Mouse (Mus musculus) embryonic facial prominence, embryonic 10.5 days (tissue): Measurements from ENCODE around the gene Sertad3. TPM values are rescaled to one million over a fixed set of nuclear protein-coding genes. Genes with fewer than 3 reads are reported as not detected.

ENCODE experiments used
- DNase-seq: peaks from one replicate; pipeline ENCODE4 v3.0.0-alpha.2; 2017; ENCODE audit warnings: low spot score
- H3K27ac ChIP-seq: fragments of 300-500 bp; sonication (generic); replicated peaks from 2 replicates; pipeline ENCODE4 v1.5.1; 2016; ENCODE audit warnings: mild to moderate bottlenecking
- H3K27me3 ChIP-seq: fragments of 300-500 bp; sonication (generic); replicated peaks from 2 replicates; pipeline ENCODE4 v1.6.1; 2016; ENCODE audit warnings: low read depth, mild to moderate bottlenecking; ENCODE audit not compliant: poor library complexity, severe bottlenecking
- H3K36me3 ChIP-seq: fragments of 300-500 bp; sonication (generic); replicated peaks from 2 replicates; pipeline ENCODE4 v1.6.1; 2016; ENCODE audit warnings: mild to moderate bottlenecking, moderate library complexity
- H3K4me1 ChIP-seq: fragments of 300-500 bp; sonication (generic); 2 replicates; pipeline ENCODE4 v1.6.1; 2016
- H3K4me3 ChIP-seq: fragments of 300-500 bp; sonication (generic); 2 replicates; pipeline ENCODE4 v1.5.1; 2016; ENCODE audit warnings: mild to moderate bottlenecking, moderate library complexity
- H3K9me3 ChIP-seq: fragments of 300-500 bp; sonication (generic); 2 replicates; pipeline ENCODE4 v1.6.1; 2016; ENCODE audit warnings: mild to moderate bottlenecking
- WGBS: fragments of 180-500 bp; shearing (Covaris S2); methylation state at CpG from one replicate; pipeline ENCODE4 v1.1.7; 2016; 5-methylcytosine and 5-hydroxymethylcytosine counted together
- polyA plus RNA-seq: library from polyadenylated mRNA; unstranded; fragments of >200 nt; fragmentation: Nextera tagmentation; extraction: Ambion mirVana; gene quantifications from 2 replicates; pipeline ENCODE4 v1.2.1, GENCODE M21; 2016

Sertad3 gene
- polyA plus RNA-seq, 1 experiment from 2014 or later: 26.2 TPM

DNA sequence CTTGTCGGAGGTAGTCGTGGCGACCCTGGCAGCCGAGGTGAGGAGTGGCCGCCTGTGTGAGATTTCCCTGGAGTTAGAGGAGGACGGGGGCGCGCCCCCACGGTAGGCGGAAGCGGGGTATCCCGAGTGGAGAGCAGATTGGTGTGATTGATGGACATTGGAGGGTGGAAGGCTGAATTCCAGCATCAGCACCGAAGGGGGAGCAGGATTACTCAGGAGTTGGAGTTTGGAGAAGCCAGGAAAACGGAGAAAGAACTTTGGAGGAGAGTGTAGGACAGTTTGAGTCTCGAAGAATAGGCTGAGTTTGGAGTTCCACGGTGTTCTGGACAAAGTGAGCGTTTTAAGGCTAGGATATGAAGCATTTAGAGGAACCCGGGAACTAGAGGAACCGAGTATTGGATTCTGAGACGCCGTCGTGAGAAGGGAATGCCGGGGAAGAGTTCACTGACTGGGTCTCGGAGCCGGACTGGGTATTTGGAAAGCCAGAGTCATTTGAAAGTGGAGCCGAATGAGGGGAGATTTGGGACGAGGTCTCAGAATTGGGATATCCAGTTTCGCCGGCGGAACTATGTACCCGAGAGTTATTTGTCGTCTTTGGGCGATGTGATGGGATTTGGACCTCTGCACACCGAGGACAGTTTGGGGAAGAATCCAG, 394 bp downstream of the Sertad3 start:
- H3K36me3 ChIP-seq: peaks cover 28% of the 10 kb centered on the region
- H3K4me3 ChIP-seq: peak overlapping the region; percentile 79
- no peaks in the 10 kb centered on the region for H3K9me3 ChIP-seq
- H3K27ac ChIP-seq: peak overlapping the region; percentile 91
- no peaks in the 10 kb centered on the region for H3K27me3 ChIP-seq
- WGBS: under 1% methylated on average over 34 of the region's 34 CpGs
- peaks cover 15% of the 10 kb centered on the region for H3K4me1 ChIP-seq
- DNase-seq: no peak

DNA sequence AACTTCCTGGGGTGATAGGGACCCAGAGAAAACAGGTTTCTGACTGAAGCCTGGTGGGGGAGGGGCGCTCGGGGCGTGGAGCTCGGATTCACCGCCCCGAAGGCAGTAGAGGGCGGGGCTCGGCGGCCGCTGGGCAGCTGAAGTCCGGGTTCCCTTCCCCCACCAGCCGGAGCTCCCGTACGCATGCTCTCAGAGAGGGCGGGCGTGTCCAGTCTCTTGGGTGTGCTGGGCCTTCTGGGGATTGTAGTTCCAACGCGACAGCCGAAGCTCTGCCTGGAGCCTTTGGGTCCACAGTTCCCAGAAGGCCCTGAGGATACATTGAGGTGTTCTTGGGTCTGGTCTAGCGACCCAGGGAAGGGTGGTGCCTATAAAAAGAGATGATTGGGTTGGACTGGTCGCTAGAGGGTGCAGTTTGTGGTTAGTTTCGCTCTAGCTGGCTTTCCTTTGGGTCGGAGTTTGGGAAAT, 954 bp downstream of the Sertad3 start:
- no peaks in the 10 kb centered on the region for H3K9me3 ChIP-seq
- H3K4me1 ChIP-seq: peaks cover 15% of the 10 kb centered on the region
- peak; percentile 97 for DNase-seq
- H3K4me3 ChIP-seq: peak overlapping the region; percentile 79
- no peaks in the 10 kb centered on the region for H3K27me3 ChIP-seq
- under 1% methylated on average over 23 of the region's 23 CpGs for WGBS
- peaks cover 28% of the 10 kb centered on the region for H3K36me3 ChIP-seq
- H3K27ac ChIP-seq: peak overlapping the region; percentile 91

DNA sequence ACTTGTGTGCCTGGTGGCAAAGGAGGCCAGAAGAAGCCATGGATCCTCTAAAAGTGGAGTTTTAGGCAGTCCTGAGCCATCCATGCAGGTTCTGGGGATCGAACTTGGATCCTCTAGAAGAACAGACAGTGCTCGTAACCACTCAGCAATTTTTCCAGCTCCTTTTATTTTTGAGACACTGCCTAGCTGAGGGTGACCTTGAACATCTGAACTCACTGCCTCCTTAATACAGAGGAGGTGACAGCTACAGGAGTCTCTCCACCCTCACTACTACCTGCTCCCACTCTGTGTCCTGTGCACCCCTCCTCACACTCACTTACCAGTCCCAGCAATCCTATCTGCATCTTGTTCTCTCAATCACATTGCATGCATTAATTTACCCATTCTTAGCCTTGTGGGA, 2.0 kb downstream of the Sertad3 start:
- H3K4me1 ChIP-seq: peaks cover 15% of the 10 kb centered on the region
- H3K9me3 ChIP-seq: no peaks in the 10 kb centered on the region
- peaks cover 28% of the 10 kb centered on the region for H3K36me3 ChIP-seq
- no peak for DNase-seq
- no peak overlapping the region for H3K27ac ChIP-seq
- no peaks in the 10 kb centered on the region for H3K27me3 ChIP-seq
- 91% methylated on average over 2 of the region's 2 CpGs for WGBS
- H3K4me3 ChIP-seq: peak overlapping the region; percentile 79; the same call in 1 of the 2 replicates

GRCm38 (mm10) chr7:27476098-27476635, 2.6 kb downstream of the Sertad3 start:
- 94% methylated on average over 14 of the region's 14 CpGs for WGBS
- no peak for DNase-seq
- peaks cover 28% of the 10 kb centered on the region for H3K36me3 ChIP-seq

GRCm38 (mm10) chr7:27478561-27478960, 5.0 kb downstream of the Sertad3 start:
- H3K4me1 ChIP-seq: peaks cover 32% of the 10 kb centered on the region
- no peaks in the 10 kb centered on the region for H3K27me3 ChIP-seq
- H3K9me3 ChIP-seq: no peaks in the 10 kb centered on the region
- WGBS: 84% methylated on average over 7 of the region's 7 CpGs
- DNase-seq: no peak
- no peak overlapping the region for H3K4me3 ChIP-seq
- peaks cover 28% of the 10 kb centered on the region for H3K36me3 ChIP-seq
- no peak overlapping the region for H3K27ac ChIP-seq

More at GRCm38 (mm10) chr7:27476098-27476635, 2.6 kb downstream of the Sertad3 start:
- no peaks in the 10 kb centered on the region for H3K27me3 ChIP-seq
- no peaks in the 10 kb centered on the region for H3K9me3 ChIP-seq
- no peak overlapping the region for H3K4me3 ChIP-seq
- no peak overlapping the region for H3K27ac ChIP-seq
- H3K4me1 ChIP-seq: peaks cover 21% of the 10 kb centered on the region

DNA sequence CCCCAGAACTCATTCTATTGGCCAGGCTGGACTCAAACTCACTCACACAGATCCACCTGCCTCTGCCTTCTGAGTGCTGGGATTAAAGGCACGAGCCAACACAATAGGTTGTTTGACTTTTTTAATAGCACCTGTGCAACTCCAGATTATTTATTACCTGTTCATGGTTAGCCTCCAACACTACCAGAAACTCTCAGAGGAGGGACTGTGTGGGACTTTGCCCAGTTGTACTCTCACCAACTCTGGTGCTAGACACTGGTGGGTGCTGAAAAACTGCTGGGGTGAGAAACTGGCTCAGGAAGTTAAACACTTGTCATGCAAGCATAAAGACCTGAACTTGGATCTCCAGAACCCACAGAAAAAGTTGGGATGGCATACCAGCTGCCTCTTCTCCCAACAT, 6.2 kb downstream of the Sertad3 start:
- Histone ChIP-seq H3K27ac (no peak overlapping the region), H3K4me1 (peaks cover 32% of the 10 kb centered on the region), H3K36me3 (peaks cover 28% of the 10 kb centered on the region), H3K4me3 (no peak overlapping the region), H3K27me3 (no peaks in the 10 kb centered on the region), H3K9me3 (no peaks in the 10 kb centered on the region)
- DNase-seq: no peak
- WGBS: 79% methylated on average over 1 of the region's 1 CpGs

DNA sequence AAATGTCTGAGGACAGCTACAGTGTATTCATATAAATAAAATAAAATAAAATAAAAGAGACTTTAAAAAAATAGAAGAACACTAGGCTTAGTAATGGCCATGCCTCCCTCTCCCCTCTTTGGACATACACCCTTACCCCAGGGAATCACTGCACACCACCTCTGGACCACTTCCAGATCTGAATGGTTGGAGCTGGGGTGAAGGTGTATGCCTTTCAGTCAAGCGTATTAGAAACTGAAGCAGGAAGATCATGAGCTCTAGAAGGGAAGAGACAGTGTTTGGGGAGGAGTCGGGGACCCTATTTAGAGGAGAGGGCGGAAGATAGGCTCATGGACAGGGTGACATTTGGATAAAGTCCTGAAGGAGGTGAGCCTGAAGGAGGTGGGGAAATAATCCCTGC, 6.9 kb downstream of the Sertad3 start:
- no peak for DNase-seq
- 73% methylated on average over 3 of the region's 3 CpGs for WGBS
- peaks cover 28% of the 10 kb centered on the region for H3K36me3 ChIP-seq
- peaks cover 25% of the 10 kb centered on the region for H3K4me1 ChIP-seq
- H3K9me3 ChIP-seq: no peaks in the 10 kb centered on the region
- 0 out of 2 replicates have a peak overlapping the region, but pooled peaks have one; percentile 55 for H3K4me3 ChIP-seq
- H3K27me3 ChIP-seq: no peaks in the 10 kb centered on the region
- H3K27ac ChIP-seq: peak overlapping the region; percentile 86

DNA sequence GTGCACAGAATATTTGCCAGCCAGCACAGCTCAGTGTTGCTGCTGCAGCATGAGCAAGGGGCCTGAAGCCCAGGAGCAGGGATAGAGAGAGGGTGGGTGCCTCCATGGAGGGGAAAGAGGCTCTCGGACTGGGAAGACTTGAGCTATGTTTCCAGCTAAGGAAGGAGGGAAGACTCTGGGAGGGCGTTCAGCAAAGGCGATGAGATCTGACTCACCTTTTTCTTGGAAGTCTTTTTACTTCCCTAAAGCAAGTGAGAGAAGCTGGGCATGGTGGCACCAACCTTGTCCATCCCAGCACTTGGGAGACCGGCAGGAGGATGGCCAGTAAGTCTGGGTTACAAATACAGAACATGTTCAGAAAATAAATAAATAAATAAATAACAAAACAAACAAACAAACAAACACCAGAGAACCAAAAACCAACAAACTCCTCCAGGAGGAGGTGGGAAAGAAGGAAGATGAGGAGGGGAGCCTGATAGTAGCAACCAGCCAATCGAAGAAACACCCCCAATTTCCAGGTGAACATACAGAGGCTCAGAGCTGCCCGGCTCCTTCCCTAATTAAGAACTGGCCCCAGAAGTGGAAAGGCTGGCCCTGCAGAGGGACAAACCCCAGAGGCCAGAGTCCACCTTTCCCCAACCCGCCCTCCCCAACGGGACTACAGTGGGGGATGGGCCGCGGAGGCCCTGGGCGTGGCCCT, 7.5 kb downstream of the Sertad3 start:
- Histone ChIP-seq H3K27ac (peak overlapping the region; percentile 86), H3K9me3 (no peaks in the 10 kb centered on the region), H3K36me3 (peaks cover 24% of the 10 kb centered on the region), H3K4me3 (peak overlapping the region; percentile 55), H3K27me3 (no peaks in the 10 kb centered on the region), H3K4me1 (peaks cover 25% of the 10 kb centered on the region)
- WGBS: 9% methylated on average over 11 of the region's 11 CpGs
- DNase-seq: no peak

DNA sequence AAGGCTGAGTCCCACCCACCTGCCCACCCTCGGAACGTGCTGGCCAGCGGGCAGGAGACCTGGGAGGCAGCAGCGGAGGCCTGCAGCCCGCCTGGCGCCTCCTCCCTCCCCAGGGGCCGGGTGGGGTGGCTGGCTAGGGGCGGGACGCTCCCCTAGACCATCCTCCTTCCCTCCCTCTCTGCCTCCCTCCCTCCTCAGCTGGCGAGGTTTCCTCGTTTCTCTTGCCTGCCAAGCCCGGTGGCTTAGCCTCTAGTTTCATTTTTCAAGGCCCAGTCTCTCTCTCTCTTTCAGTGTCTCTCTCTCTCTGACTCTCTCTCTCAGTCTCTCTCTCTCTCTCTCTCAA, 8.0 kb downstream of the Sertad3 start:
- Histone ChIP-seq H3K4me3 (peak overlapping the region; percentile 55), H3K36me3 (peaks cover 18% of the 10 kb centered on the region), H3K27ac (peak overlapping the region; percentile 86), H3K9me3 (no peaks in the 10 kb centered on the region), H3K4me1 (peaks cover 29% of the 10 kb centered on the region), H3K27me3 (no peaks in the 10 kb centered on the region)
- WGBS: 0% methylated on average over 12 of the region's 12 CpGs
- DNase-seq: peak; percentile 92

- Histone ChIP-seq H3K4me1 (peaks cover 43% of the 10 kb centered on the region), H3K9me3 (no peaks in the 10 kb centered on the region), H3K36me3 (no peaks in the 10 kb centered on the region; the same call in 1 of the 2 replicates), H3K27ac (no peak overlapping the region), H3K27me3 (no peaks in the 10 kb centered on the region), H3K4me3 (no peak overlapping the region)
- 81% methylated on average over 4 of the region's 4 CpGs for WGBS
- DNase-seq: no peak
Observed at GRCm38 (mm10) chr7:27483860-27484259, 10.3 kb downstream of the Sertad3 start.

DNA sequence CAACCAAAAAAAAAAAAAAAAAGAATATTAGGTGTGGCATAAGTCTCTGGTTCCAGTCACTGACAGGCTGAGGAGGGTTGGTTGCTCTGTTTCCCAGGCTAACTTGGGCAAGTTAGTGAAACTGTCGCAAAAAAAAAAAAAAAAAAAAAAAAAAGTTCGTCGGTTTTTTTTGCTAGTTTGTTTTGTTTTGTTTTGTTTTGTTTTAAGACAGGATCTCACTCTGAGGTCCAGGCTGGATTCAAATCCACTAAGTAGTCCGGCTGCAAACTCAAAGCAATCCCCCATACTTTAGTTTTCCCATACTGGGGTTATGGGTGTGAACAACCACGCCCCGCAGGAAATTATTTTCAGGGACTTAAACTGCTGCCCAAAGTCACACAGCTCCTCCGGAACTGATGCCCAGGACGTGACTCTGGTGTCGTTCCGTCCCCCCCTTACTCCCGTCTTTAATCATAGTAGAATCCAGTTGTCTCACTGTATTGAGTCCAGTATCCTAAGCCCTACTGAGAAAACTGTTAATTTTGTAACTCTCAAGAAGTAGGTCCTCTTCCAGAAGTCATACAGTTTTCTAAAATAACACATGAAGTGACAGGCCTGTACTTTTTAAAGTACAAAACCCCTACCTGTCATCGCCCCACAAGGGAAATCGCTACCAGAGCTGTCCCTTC, 12.7 kb downstream of the Sertad3 start:
- Histone ChIP-seq H3K27ac (peak overlapping the region; percentile 98), H3K4me1 (peaks cover 59% of the 10 kb centered on the region), H3K9me3 (no peaks in the 10 kb centered on the region), H3K4me3 (peak overlapping the region; percentile 85), H3K36me3 (peaks cover 10% of the 10 kb centered on the region), H3K27me3 (peaks cover 7% of the 10 kb centered on the region)
- no peak for DNase-seq
- 5% methylated on average over 13 of the region's 13 CpGs for WGBS
